Mouse (Mus musculus): ENCODE data around the gene Fam155a. TPM values are rescaled to one million over a fixed set of nuclear protein-coding genes. Genes with fewer than 3 reads are reported as not detected.

Gene Fam155a
- polyA plus RNA-seq, 1 experiment from 2014 or later: 30.3 TPM

GRCm38 (mm10) chr8:9471290-9471689 lies 299.7 kb downstream of the Fam155a start:
- H3K4me3 ChIP-seq (ENCODE audit: low read length): no peak overlapping the region
- no peaks in the 10 kb centered on the region for H3K4me1 ChIP-seq (ENCODE audit: control insufficient read depth, insufficient read depth, low read depth, low read length)
- no peak overlapping the region for H3K4me2 ChIP-seq (ENCODE audit: low read length)
- H3K36me3 ChIP-seq (ENCODE audit: control insufficient read depth, insufficient read depth, low read length): no peaks in the 10 kb centered on the region
- H3K9ac ChIP-seq (ENCODE audit: low read depth, low read length): no peak overlapping the region
- no peak overlapping the region for H3K27ac ChIP-seq (ENCODE audit: low read depth, low read length)
- H3K27me3 ChIP-seq (replicated peaks; ENCODE audit: control insufficient read depth, insufficient read depth, low read length): no peaks in the 10 kb centered on the region
- peak; percentile 57; the same call in 1 of the 2 replicates for ATAC-seq
- WGBS: 57% methylated on average over 5 of the region's 5 CpGs
- H3K9me3 ChIP-seq (ENCODE audit: control insufficient read depth, low read length): no peaks in the 10 kb centered on the region

DNA sequence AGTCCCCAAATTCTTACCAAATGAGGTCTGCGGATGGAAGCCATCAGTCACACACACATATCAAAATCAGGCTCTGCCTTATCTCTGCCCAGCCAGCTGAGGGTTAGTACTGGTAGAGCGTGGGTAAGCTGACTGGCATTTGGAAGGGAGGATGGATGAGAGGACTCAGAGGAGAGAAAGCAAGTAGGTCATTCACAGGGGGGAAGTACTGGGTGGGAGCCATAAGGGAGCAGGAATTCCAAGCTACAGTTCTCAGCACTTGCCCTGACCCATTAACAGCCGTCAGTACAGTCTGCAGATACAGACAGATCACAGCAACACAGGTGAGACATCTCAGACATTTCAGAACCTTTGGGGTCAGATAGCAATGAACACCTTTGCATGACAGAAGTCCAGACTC lies 300.8 kb downstream of the Fam155a start:
- no peak overlapping the region for H3K27ac ChIP-seq (ENCODE audit: low read depth, low read length)
- WGBS: 81% methylated on average over 3 of the region's 3 CpGs
- ATAC-seq: peak; percentile 25; the same call in 1 of the 2 replicates

GRCm38 (mm10) chr8:9461111-9461510 lies 309.9 kb downstream of the Fam155a start:
- Histone ChIP-seq H3K4me3 (ENCODE audit: low read length) (no peak overlapping the region), H3K27me3 (replicated peaks; ENCODE audit: control insufficient read depth, insufficient read depth, low read length) (no peaks in the 10 kb centered on the region), H3K9me3 (ENCODE audit: control insufficient read depth, low read length) (no peaks in the 10 kb centered on the region), H3K9ac (ENCODE audit: low read depth, low read length) (no peak overlapping the region), H3K4me2 (ENCODE audit: low read length) (no peak overlapping the region), H3K36me3 (ENCODE audit: control insufficient read depth, insufficient read depth, low read length) (no peaks in the 10 kb centered on the region), H3K27ac (ENCODE audit: low read depth, low read length) (no peak overlapping the region), H3K4me1 (ENCODE audit: control insufficient read depth, insufficient read depth, low read depth, low read length) (no peaks in the 10 kb centered on the region)
- no peak for ATAC-seq
- 69% methylated on average over 4 of the region's 4 CpGs for WGBS

More for the DNA sequence above, 300.8 kb downstream of the Fam155a start:
- Histone ChIP-seq H3K4me2 (ENCODE audit: low read length) (no peak overlapping the region), H3K9me3 (ENCODE audit: control insufficient read depth, low read length) (no peaks in the 10 kb centered on the region), H3K27me3 (replicated peaks; ENCODE audit: control insufficient read depth, insufficient read depth, low read length) (no peaks in the 10 kb centered on the region), H3K9ac (ENCODE audit: low read depth, low read length) (no peak overlapping the region), H3K4me1 (ENCODE audit: control insufficient read depth, insufficient read depth, low read depth, low read length) (no peaks in the 10 kb centered on the region), H3K36me3 (ENCODE audit: control insufficient read depth, insufficient read depth, low read length) (no peaks in the 10 kb centered on the region), H3K4me3 (ENCODE audit: low read length) (no peak overlapping the region)

GRCm38 (mm10) chr8:9460707-9461106 lies 310.3 kb downstream of the Fam155a start:
- H3K27ac ChIP-seq (ENCODE audit: low read depth, low read length): no peak overlapping the region
- H3K4me1 ChIP-seq (ENCODE audit: control insufficient read depth, insufficient read depth, low read depth, low read length): no peaks in the 10 kb centered on the region
- H3K9me3 ChIP-seq (ENCODE audit: control insufficient read depth, low read length): no peaks in the 10 kb centered on the region
- no peaks in the 10 kb centered on the region for H3K27me3 ChIP-seq (replicated peaks; ENCODE audit: control insufficient read depth, insufficient read depth, low read length)
- no peak overlapping the region for H3K4me3 ChIP-seq (ENCODE audit: low read length)
- no peak overlapping the region for H3K4me2 ChIP-seq (ENCODE audit: low read length)
- H3K9ac ChIP-seq (ENCODE audit: low read depth, low read length): no peak overlapping the region
- ATAC-seq: no peak
- 92% methylated on average over 2 of the region's 2 CpGs for WGBS
- H3K36me3 ChIP-seq (ENCODE audit: control insufficient read depth, insufficient read depth, low read length): no peaks in the 10 kb centered on the region

GRCm38 (mm10) chr8:9458614-9459013 lies 312.3 kb downstream of the Fam155a start:
- no peak overlapping the region for H3K4me3 ChIP-seq (ENCODE audit: low read length)
- no peaks in the 10 kb centered on the region for H3K4me1 ChIP-seq (ENCODE audit: control insufficient read depth, insufficient read depth, low read depth, low read length)
- H3K36me3 ChIP-seq (ENCODE audit: control insufficient read depth, insufficient read depth, low read length): no peaks in the 10 kb centered on the region
- no peak overlapping the region for H3K9ac ChIP-seq (ENCODE audit: low read depth, low read length)
- H3K27me3 ChIP-seq (replicated peaks; ENCODE audit: control insufficient read depth, insufficient read depth, low read length): no peaks in the 10 kb centered on the region
- H3K9me3 ChIP-seq (ENCODE audit: control insufficient read depth, low read length): no peaks in the 10 kb centered on the region
- 61% methylated on average over 11 of the region's 11 CpGs for WGBS
- ATAC-seq: peak; percentile 67; the same call in 1 of the 2 replicates
- no peak overlapping the region for H3K4me2 ChIP-seq (ENCODE audit: low read length)
- no peak overlapping the region for H3K27ac ChIP-seq (ENCODE audit: low read depth, low read length)

- Histone ChIP-seq H3K9ac (ENCODE audit: low read depth, low read length) (no peak overlapping the region), H3K4me3 (ENCODE audit: low read length) (no peak overlapping the region), H3K4me2 (ENCODE audit: low read length) (no peak overlapping the region), H3K27ac (ENCODE audit: low read depth, low read length) (no peak overlapping the region), H3K36me3 (ENCODE audit: control insufficient read depth, insufficient read depth, low read length) (no peaks in the 10 kb centered on the region), H3K4me1 (ENCODE audit: control insufficient read depth, insufficient read depth, low read depth, low read length) (no peaks in the 10 kb centered on the region), H3K27me3 (replicated peaks; ENCODE audit: control insufficient read depth, insufficient read depth, low read length) (no peaks in the 10 kb centered on the region), H3K9me3 (ENCODE audit: control insufficient read depth, low read length) (no peaks in the 10 kb centered on the region)
- ATAC-seq: no peak
- WGBS: 77% methylated on average over 4 of the region's 4 CpGs
Observed at GRCm38 (mm10) chr8:9455138-9455537, 315.8 kb downstream of the Fam155a start.

GRCm38 (mm10) chr8:9453742-9454141 lies 317.2 kb downstream of the Fam155a start:
- no peaks in the 10 kb centered on the region for H3K9me3 ChIP-seq (ENCODE audit: control insufficient read depth, low read length)
- ATAC-seq: no peak

GRCm38 (mm10) chr8:9451543-9451942 lies 319.4 kb downstream of the Fam155a start:
- no peaks in the 10 kb centered on the region for H3K9me3 ChIP-seq (ENCODE audit: control insufficient read depth, low read length)
- no peak overlapping the region for H3K4me3 ChIP-seq (ENCODE audit: low read length)
- H3K27ac ChIP-seq (ENCODE audit: low read depth, low read length): no peak overlapping the region
- H3K4me1 ChIP-seq (ENCODE audit: control insufficient read depth, insufficient read depth, low read depth, low read length): no peaks in the 10 kb centered on the region; the same call in 1 of the 2 replicates
- H3K27me3 ChIP-seq (replicated peaks; ENCODE audit: control insufficient read depth, insufficient read depth, low read length): no peaks in the 10 kb centered on the region
- H3K36me3 ChIP-seq (ENCODE audit: control insufficient read depth, insufficient read depth, low read length): no peaks in the 10 kb centered on the region
- no peak overlapping the region for H3K9ac ChIP-seq (ENCODE audit: low read depth, low read length)
- H3K4me2 ChIP-seq (ENCODE audit: low read length): no peak overlapping the region
- no peak for ATAC-seq
- WGBS: 59% methylated on average over 4 of the region's 4 CpGs

More at GRCm38 (mm10) chr8:9453742-9454141, 317.2 kb downstream of the Fam155a start:
- Histone ChIP-seq H3K4me2 (ENCODE audit: low read length) (no peak overlapping the region), H3K9ac (ENCODE audit: low read depth, low read length) (no peak overlapping the region), H3K4me3 (ENCODE audit: low read length) (no peak overlapping the region), H3K27me3 (replicated peaks; ENCODE audit: control insufficient read depth, insufficient read depth, low read length) (no peaks in the 10 kb centered on the region), H3K4me1 (ENCODE audit: control insufficient read depth, insufficient read depth, low read depth, low read length) (no peaks in the 10 kb centered on the region; the same call in 1 of the 2 replicates), H3K27ac (ENCODE audit: low read depth, low read length) (no peak overlapping the region), H3K36me3 (ENCODE audit: control insufficient read depth, insufficient read depth, low read length) (no peaks in the 10 kb centered on the region)
- 87% methylated on average over 5 of the region's 5 CpGs for WGBS

DNA sequence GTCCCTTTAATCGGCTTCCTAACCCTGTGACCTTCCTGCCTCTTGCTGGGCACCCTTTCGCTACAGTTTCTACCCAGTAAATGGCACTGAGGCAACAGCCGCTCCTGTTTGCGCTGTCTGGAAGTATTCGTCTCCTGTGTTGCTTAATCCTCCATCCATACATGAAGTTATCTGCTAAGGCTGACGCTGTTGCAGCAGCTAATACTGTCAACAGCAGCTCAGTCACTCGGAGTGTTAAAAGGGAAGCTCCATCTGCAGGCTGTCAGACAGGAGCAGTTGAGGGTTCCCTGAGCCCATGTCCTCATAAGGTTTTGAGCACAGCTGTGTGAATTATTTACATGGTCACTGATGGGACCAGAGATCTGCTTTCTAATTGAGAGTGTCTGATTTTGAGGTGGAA lies 322.3 kb downstream of the Fam155a start:
- Histone ChIP-seq H3K36me3 (ENCODE audit: control insufficient read depth, insufficient read depth, low read length) (no peaks in the 10 kb centered on the region), H3K4me2 (ENCODE audit: low read length) (no peak overlapping the region), H3K9me3 (ENCODE audit: control insufficient read depth, low read length) (no peaks in the 10 kb centered on the region), H3K9ac (ENCODE audit: low read depth, low read length) (no peak overlapping the region), H3K4me3 (ENCODE audit: low read length) (no peak overlapping the region), H3K27me3 (replicated peaks; ENCODE audit: control insufficient read depth, insufficient read depth, low read length) (no peaks in the 10 kb centered on the region), H3K4me1 (ENCODE audit: control insufficient read depth, insufficient read depth, low read depth, low read length) (no peaks in the 10 kb centered on the region; the same call in 1 of the 2 replicates), H3K27ac (ENCODE audit: low read depth, low read length) (no peak overlapping the region)
- ATAC-seq: no peak
- WGBS: 65% methylated on average over 7 of the region's 7 CpGs

DNA sequence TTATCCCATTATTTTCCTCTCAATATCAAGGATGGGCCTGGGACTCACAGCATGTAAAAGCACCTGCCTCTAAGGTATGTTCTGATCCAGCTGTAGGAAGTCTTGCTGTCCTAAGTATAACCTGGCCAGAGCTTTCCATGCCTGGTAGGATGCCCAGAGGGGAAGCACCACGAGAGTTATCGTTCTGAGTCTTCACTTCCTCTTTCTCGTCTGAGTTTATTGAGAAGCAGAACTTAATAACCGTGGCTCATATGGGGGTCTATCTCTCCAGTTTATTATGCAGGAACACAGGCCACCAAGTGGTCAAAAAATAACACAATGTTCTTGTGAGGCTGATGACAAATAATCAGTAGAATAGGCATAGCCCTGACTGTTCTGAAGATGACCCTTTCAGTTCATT lies 333.1 kb downstream of the Fam155a start:
- 79% methylated on average over 4 of the region's 4 CpGs for WGBS
- no peak overlapping the region for H3K27ac ChIP-seq (ENCODE audit: low read depth, low read length)
- ATAC-seq: no peak

More for the DNA sequence above, 333.1 kb downstream of the Fam155a start:
- Histone ChIP-seq H3K36me3 (ENCODE audit: control insufficient read depth, insufficient read depth, low read length) (no peaks in the 10 kb centered on the region), H3K4me1 (ENCODE audit: control insufficient read depth, insufficient read depth, low read depth, low read length) (no peaks in the 10 kb centered on the region), H3K4me2 (ENCODE audit: low read length) (no peak overlapping the region), H3K9me3 (ENCODE audit: control insufficient read depth, low read length) (no peaks in the 10 kb centered on the region), H3K4me3 (ENCODE audit: low read length) (no peak overlapping the region), H3K9ac (ENCODE audit: low read depth, low read length) (no peak overlapping the region), H3K27me3 (replicated peaks; ENCODE audit: control insufficient read depth, insufficient read depth, low read length) (no peaks in the 10 kb centered on the region)
